19 mouse cellular contexts compared by ENCODE assay signal in the genomic region with DNA sequence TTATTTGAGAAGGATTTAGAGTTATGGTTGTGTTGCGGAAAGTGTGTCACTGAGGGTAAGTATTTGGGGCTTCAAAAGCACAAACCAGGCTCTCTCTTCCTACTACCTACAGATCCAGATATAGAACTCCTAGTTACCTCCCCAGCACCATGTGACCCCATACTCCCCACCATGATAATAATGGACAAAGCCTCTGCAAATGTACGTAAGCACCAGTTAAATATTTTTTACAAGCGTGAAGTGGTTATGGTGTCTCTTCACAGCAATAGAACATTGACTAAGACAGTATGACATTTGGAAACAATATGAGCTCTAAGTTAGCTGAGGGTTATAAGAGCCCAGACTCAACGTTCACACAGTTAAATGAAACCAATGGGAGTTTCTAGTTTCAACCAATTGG.
DNase-seq lines count a peak whose midpoint lies in the region; ATAC-seq and TF ChIP-seq lines count a peak whose summit lies in the region.
"Had no signal": no experiment of that assay in that cellular context is flagged by ENCODE, and none has a peak within 500 bp of the region (broad histone marks: within the 10 kb centered on the region; RNA-seq: fewer than 3 reads in every experiment).

No protein-coding gene starts in this region.

- H3K4me1 ChIP-seq in limb, embryonic 13.5 days: no peaks in the 10 kb centered on the region
- H3K4me1 ChIP-seq in limb, embryonic 10.5 days: no peaks in the 10 kb centered on the region
- H3K4me1 ChIP-seq in limb, embryonic 14.5 days (ENCODE audit: control insufficient read depth, insufficient read depth, low read length): no peaks in the 10 kb centered on the region

- H3K9me3 ChIP-seq in limb, embryonic 13.5 days: no peaks in the 10 kb centered on the region
- H3K9me3 ChIP-seq in limb, embryonic 10.5 days (replicated peaks): no peaks in the 10 kb centered on the region
- no peaks in the 10 kb centered on the region for H3K9me3 ChIP-seq in limb, embryonic 14.5 days (ENCODE audit: control insufficient read depth, low read length)
- H3K9me3 ChIP-seq: G1E had no signal

- peak; percentile 64; the same call in 1 of the 2 replicates for ATAC-seq in limb, embryonic 13.5 days (ENCODE audit: low FRiP score, low read depth)
- ATAC-seq in limb, embryonic 14.5 days (ENCODE audit: low FRiP score, low read depth): peak; percentile 65; the same call in 1 of the 2 replicates
- ATAC-seq: activated CD4-positive, CD25-positive, alpha-beta regulatory T cell, adult 4 months; CD4-positive, CD25-positive, alpha-beta regulatory T cell, adult 4 months; Patski had no signal

- 65% methylated on average over 4 of the region's 4 CpGs for WGBS in limb, embryonic 13.5 days
- WGBS in limb, embryonic 10.5 days: 89% methylated on average over 4 of the region's 4 CpGs
- WGBS in limb, embryonic 14.5 days: 67% methylated on average over 4 of the region's 4 CpGs

- no peak overlapping the region for H3K4me2 ChIP-seq in limb, embryonic 13.5 days (replicated peaks)
- H3K4me2 ChIP-seq in limb, embryonic 14.5 days (replicated peaks; ENCODE audit: low read depth, low read length, severe bottlenecking): no peak overlapping the region

- H3K27ac ChIP-seq in limb, embryonic 13.5 days: no peak overlapping the region
- H3K27ac ChIP-seq in limb, embryonic 10.5 days: no peak overlapping the region
- H3K27ac ChIP-seq in limb, embryonic 14.5 days (replicated peaks; ENCODE audit: low read depth, low read length): no peak overlapping the region

- H3K27me3 ChIP-seq in limb, embryonic 13.5 days: no peaks in the 10 kb centered on the region
- no peaks in the 10 kb centered on the region for H3K27me3 ChIP-seq in limb, embryonic 10.5 days (ENCODE audit: low read depth, poor library complexity, severe bottlenecking)
- no peaks in the 10 kb centered on the region for H3K27me3 ChIP-seq in limb, embryonic 14.5 days (ENCODE audit: control insufficient read depth, insufficient read depth, low read length)
- H3K27me3 ChIP-seq: CH12.LX, Patski had no signal

- no peak for DNase-seq in limb, embryonic 10.5 days (ENCODE audit: low spot score)
- peak; percentile 40 for DNase-seq in limb, embryonic 14.5 days (ENCODE audit: low spot score)
- no peak for DNase-seq in layer of hippocampus, postnatal 25 days (ENCODE audit: extremely low spot score in 1 of 2, low spot score in 1 of 2)
- DNase-seq: adrenal gland, adult 2 months; adrenal gland, adult 8-10 months; adrenal gland, postnatal 10 days; adrenal gland, postnatal 14 days; adrenal gland, postnatal 25 days; adrenal gland, postnatal 36 days; B cell, adult 2 months; cerebellum, adult 11 months; cerebellum, adult 11-12 months; cerebellum, adult 18-20 months had no signal

- H3K9ac ChIP-seq in limb, embryonic 13.5 days: no peak overlapping the region
- H3K9ac ChIP-seq in limb, embryonic 14.5 days (ENCODE audit: low read depth, low read length, severe bottlenecking): no peak overlapping the region

- no peak overlapping the region for H3K4me3 ChIP-seq in limb, embryonic 13.5 days
- no peak overlapping the region for H3K4me3 ChIP-seq in limb, embryonic 10.5 days
- H3K4me3 ChIP-seq in limb, embryonic 14.5 days (replicated peaks; ENCODE audit: low read length): no peak overlapping the region

- no peak for TF ChIP-seq POLR2A in limb, embryonic 14.5 days (IDR thresholded peaks at IDR 0.05; ENCODE audit: borderline replicate concordance, extremely low read depth, insufficient read depth, insufficient read length)

- no peaks in the 10 kb centered on the region for H3K36me3 ChIP-seq in limb, embryonic 13.5 days
- H3K36me3 ChIP-seq in limb, embryonic 10.5 days: no peaks in the 10 kb centered on the region
- H3K36me3 ChIP-seq in limb, embryonic 14.5 days (ENCODE audit: control insufficient read depth, insufficient read depth, low read length): no peaks in the 10 kb centered on the region
- H3K36me3 ChIP-seq: G1E had no signal
